Mouse (Mus musculus): ENCODE measurements at regions not wholly inside any gene's neighbourhood (a gene's known extent, or its start where the extent isn't known, plus 50 kb on each side); places are given as distances from the start of the nearest gene placed in this dataset.

- DNase-seq (ENCODE audit: low read depth, low spot score) = no peak
Measured at GRCm38 (mm10) chr4:125882531-125882930, 141.8 kb upstream of the Csf3r start.

- peak; percentile 70 for DNase-seq (ENCODE audit: low read depth, low spot score)
Measured at GRCm38 (mm10) chr4:125890510-125890909, 133.8 kb upstream of the Csf3r start.

GRCm38 (mm10) chr4:125893139-125893538 lies 131.2 kb upstream of the Csf3r start:
- no peak for DNase-seq (ENCODE audit: low read depth, low spot score)

GRCm38 (mm10) chr4:125897707-125898106 lies 126.6 kb upstream of the Csf3r start:
- DNase-seq (ENCODE audit: low read depth, low spot score) = no peak

- DNase-seq (ENCODE audit: low read depth, low spot score) = no peak
Measured at GRCm38 (mm10) chr4:125898631-125899348, 125.6 kb upstream of the Csf3r start.

- DNase-seq (ENCODE audit: low read depth, low spot score) = no peak
Measured at GRCm38 (mm10) chr4:125901546-125902276, 122.6 kb upstream of the Csf3r start.

- DNase-seq (ENCODE audit: low read depth, low spot score) = no peak
Measured at GRCm38 (mm10) chr4:125906296-125906695, 118.1 kb upstream of the Csf3r start.

- DNase-seq (ENCODE audit: low read depth, low spot score) = no peak
Measured at GRCm38 (mm10) chr4:125908901-125909300, 115.4 kb upstream of the Csf3r start.

GRCm38 (mm10) chr4:125911541-125912270 lies 112.6 kb upstream of the Csf3r start:
- no peak for DNase-seq (ENCODE audit: low read depth, low spot score)

- peak; percentile 93 for DNase-seq (ENCODE audit: low read depth, low spot score)
Measured at GRCm38 (mm10) chr4:125912444-125913049, 111.8 kb upstream of the Csf3r start.

- peak; percentile 36 for DNase-seq (ENCODE audit: low read depth, low spot score)
Measured at GRCm38 (mm10) chr4:125915166-125915565, 109.2 kb upstream of the Csf3r start.

GRCm38 (mm10) chr4:125917210-125917609 lies 107.1 kb upstream of the Csf3r start:
- DNase-seq (ENCODE audit: low read depth, low spot score) = no peak

- peak; percentile 93 for DNase-seq (ENCODE audit: low read depth, low spot score)
Measured at GRCm38 (mm10) chr4:125921550-125922316, 102.6 kb upstream of the Csf3r start.

- peak; percentile 47 for DNase-seq (ENCODE audit: low read depth, low spot score)
Measured at GRCm38 (mm10) chr4:125922317-125922878, 102.0 kb upstream of the Csf3r start.

GRCm38 (mm10) chr4:125923225-125923624 lies 101.1 kb upstream of the Csf3r start:
- no peak for DNase-seq (ENCODE audit: low read depth, low spot score)

- DNase-seq (ENCODE audit: low read depth, low spot score) = no peak
Measured at GRCm38 (mm10) chr4:125928196-125928595, 96.2 kb upstream of the Csf3r start.

- peak; percentile 41 for DNase-seq (ENCODE audit: low read depth, low spot score)
Measured at GRCm38 (mm10) chr4:125929122-125929772, 95.1 kb upstream of the Csf3r start.

GRCm38 (mm10) chr4:125930764-125931163 lies 93.6 kb upstream of the Csf3r start:
- no peak for DNase-seq (ENCODE audit: low read depth, low spot score)

- DNase-seq (ENCODE audit: low read depth, low spot score) = peak; percentile 68
Measured at GRCm38 (mm10) chr4:125931321-125931720, 93.0 kb upstream of the Csf3r start.

- peak; percentile 34 for DNase-seq (ENCODE audit: low read depth, low spot score)
Measured at GRCm38 (mm10) chr4:125932036-125932756, 92.2 kb upstream of the Csf3r start.
